Mouse (Mus musculus) olfactory bulb, adult 2 months (tissue): ENCODE results near the gene Gipc2.
"Not testable (repeated sequence)": the region's sequence is repeated elsewhere in the genome, so short reads cannot be mapped to it uniquely, and the experiment has no call there.

Experiments used
- CTCF ChIP-seq: fragments of 200-500 bp; IDR thresholded peaks from 2 replicates; pipeline ENCODE4 v1.5.1; 2012; ENCODE audit warnings: low read depth, mild to moderate bottlenecking, low read length, moderate library complexity; ENCODE audit not compliant: insufficient read depth
- POLR2A ChIP-seq: fragments of 200-500 bp; IDR thresholded peaks from 2 replicates; pipeline ENCODE4 v1.6.1; 2012; ENCODE audit warnings: mild to moderate bottlenecking, low read depth, low read length, moderate library complexity; ENCODE audit not compliant: insufficient read depth

GRCm38 (mm10) chr3:152129426-152129825 lies 36.6 kb downstream of the Gipc2 start:
- not testable (repeated sequence) for TF ChIP-seq POLR2A, CTCF
